Mouse (Mus musculus) adrenal gland (tissue): ENCODE data around the gene Klrb1b.
"Not testable (repeated sequence)": the region's sequence is repeated elsewhere in the genome, so short reads cannot be mapped to it uniquely, and the experiment has no call there.

Experiments used
- intact Hi-C: fragments of 180-260 bp; cut with DNase I; formaldehyde crosslinking; loops from one replicate; pipeline ENCODE4 v1.15.1; 2025

Klrb1b gene

GRCm38 (mm10) chr6:128802557-128802956 is 23.6 kb downstream of the Klrb1b start:
- intact Hi-C loops: loop anchor here (2.0 kb wide), 1 partner anchor 36 kb away; no protein-coding TSS in a partner anchor

GRCm38 (mm10) chr6:128800696-128801095 is 25.4 kb downstream of the Klrb1b start:
- intact Hi-C loops: not testable (repeated sequence)

GRCm38 (mm10) chr6:128799896-128800270 is 26.2 kb downstream of the Klrb1b start:
- intact Hi-C loops: no loop called here

GRCm38 (mm10) chr6:128799144-128799895 is 26.8 kb downstream of the Klrb1b start:
- intact Hi-C loops: not testable (repeated sequence)

- intact Hi-C loops: loop anchor here (1.0 kb wide), 1 partner anchor 38 kb away; no protein-coding TSS in a partner anchor
Measured at GRCm38 (mm10) chr6:128798772-128799143, 27.4 kb downstream of the Klrb1b start.

GRCm38 (mm10) chr6:128797936-128798771 is 28.0 kb downstream of the Klrb1b start:
- intact Hi-C loops: loop anchor here (1.0 kb wide), 1 partner anchor 38 kb away; no protein-coding TSS in a partner anchor

GRCm38 (mm10) chr6:128797185-128797905 is 28.8 kb downstream of the Klrb1b start:
- intact Hi-C loops: no loop called here

GRCm38 (mm10) chr6:128796321-128796955 is 29.7 kb downstream of the Klrb1b start:
- intact Hi-C loops: no loop called here

GRCm38 (mm10) chr6:128793734-128794133 is 32.4 kb downstream of the Klrb1b start:
- intact Hi-C loops: no loop called here

GRCm38 (mm10) chr6:128790491-128790994 is 35.6 kb downstream of the Klrb1b start:
- intact Hi-C loops: loop anchor here (2.0 kb wide), 1 partner anchor 164 kb away; no protein-coding TSS in a partner anchor

- intact Hi-C loops: no loop called here
Measured at GRCm38 (mm10) chr6:128789115-128789514, 37.0 kb downstream of the Klrb1b start, which contains the start of gene Klrb1c. Gene Klrb1c (minus strand): TSS chr6:128789215.

GRCm38 (mm10) chr6:128788517-128788916 is 37.6 kb downstream of the Klrb1b start:
- intact Hi-C loops: no loop called here

GRCm38 (mm10) chr6:128786396-128786795 is 39.7 kb downstream of the Klrb1b start:
- intact Hi-C loops: not testable (repeated sequence)

GRCm38 (mm10) chr6:128769481-128770253 is 56.5 kb downstream of the Klrb1b start:
- intact Hi-C loops: no loop called here

- intact Hi-C loops: no loop called here
Measured at GRCm38 (mm10) chr6:128768047-128768446, 58.1 kb downstream of the Klrb1b start.

GRCm38 (mm10) chr6:128766486-128767254 is 59.5 kb downstream of the Klrb1b start:
- intact Hi-C loops: not testable (repeated sequence)

- intact Hi-C loops: no loop called here
Measured at GRCm38 (mm10) chr6:128765211-128765610, 60.9 kb downstream of the Klrb1b start.

GRCm38 (mm10) chr6:128764598-128764997 is 61.5 kb downstream of the Klrb1b start:
- intact Hi-C loops: no loop called here
